Mouse (Mus musculus) limb, embryonic 12.5 days (tissue): ENCODE measurements around the gene Defb45. TPM values are rescaled to one million over a fixed set of nuclear protein-coding genes. Genes with fewer than 3 reads are reported as not detected.

Source experiments
- ATAC-seq: fragments of 200-750 bp; cut with Nextera tagmentation; 2 replicates; pipeline ENCODE4 v1.8.0; 2017; ENCODE audit warnings: low read depth, moderate TSS enrichment; ENCODE audit not compliant: insufficient number of reproducible peaks, insufficient read depth, low FRiP score, low TSS enrichment
- H3K27ac ChIP-seq: fragments of 300-500 bp; sonication (generic); 2 replicates; pipeline ENCODE4 v1.5.1; 2016; ENCODE audit warnings: mild to moderate bottlenecking, moderate library complexity
- H3K27me3 ChIP-seq: fragments of 300-500 bp; sonication (generic); 2 replicates; pipeline ENCODE4 v1.6.1; 2016; ENCODE audit warnings: mild to moderate bottlenecking, moderate library complexity
- H3K36me3 ChIP-seq: fragments of 300-500 bp; sonication (generic); 2 replicates; pipeline ENCODE4 v1.6.1; 2016; ENCODE audit warnings: mild to moderate bottlenecking, moderate library complexity
- H3K4me1 ChIP-seq: fragments of 300-500 bp; sonication (generic); replicated peaks from 2 replicates; pipeline ENCODE4 v1.6.1; 2016
- H3K4me2 ChIP-seq: fragments of 300-500 bp; sonication (generic); 2 replicates; pipeline ENCODE4 v1.6.1; 2016; ENCODE audit warnings: mild to moderate bottlenecking, moderate library complexity
- H3K4me3 ChIP-seq: fragments of 300-500 bp; sonication (generic); replicated peaks from 2 replicates; pipeline ENCODE4 v1.5.1; 2016; ENCODE audit warnings: mild to moderate bottlenecking
- H3K9ac ChIP-seq: fragments of 300-500 bp; sonication (generic); replicated peaks from 2 replicates; pipeline ENCODE4 v1.6.1; 2016; ENCODE audit warnings: mild to moderate bottlenecking, moderate library complexity
- H3K9me3 ChIP-seq: fragments of 300-500 bp; sonication (generic); 2 replicates; pipeline ENCODE4 v1.6.1; 2016; ENCODE audit warnings: mild to moderate bottlenecking, moderate library complexity
- WGBS: fragments of 180-500 bp; shearing (Covaris S2); methylation state at CpG from one replicate; pipeline ENCODE4 v1.1.7; 2016; 5-methylcytosine and 5-hydroxymethylcytosine counted together
- polyA plus RNA-seq: library from polyadenylated mRNA; unstranded; fragments of >200 nt; fragmentation: Nextera tagmentation; extraction: Ambion mirVana; gene quantifications from 2 replicates; pipeline ENCODE4 v1.2.1, GENCODE M21; 2016

The Defb45 gene
- not detected in 2 replicates for polyA plus RNA-seq

DNA sequence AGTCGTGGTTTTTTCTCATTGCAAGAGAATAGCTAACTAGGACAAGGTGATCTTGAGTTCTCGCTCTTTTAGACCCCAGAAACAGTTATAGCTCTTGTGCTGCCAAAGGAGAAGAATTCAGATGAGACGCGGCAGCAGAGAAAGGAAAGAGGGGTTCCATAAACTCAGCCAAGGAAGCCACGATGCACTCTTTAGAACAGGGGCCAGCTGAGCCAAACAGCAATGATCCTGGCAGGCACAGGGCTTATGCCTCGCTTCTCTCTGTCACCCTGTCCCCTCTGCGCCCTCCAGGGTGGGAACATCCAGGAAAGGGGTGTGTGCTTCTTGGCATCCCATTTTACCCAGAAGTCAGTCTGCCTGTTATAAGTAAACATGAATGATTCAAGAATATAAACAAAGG, at the start of gene Defb45:
TSS of gene Defb45 (minus strand) at position 101 of the 400 bp plus-strand sequence.
- WGBS, result 60% methylated on average over 7 of the region's 7 CpGs
- no peak for ATAC-seq

DNA sequence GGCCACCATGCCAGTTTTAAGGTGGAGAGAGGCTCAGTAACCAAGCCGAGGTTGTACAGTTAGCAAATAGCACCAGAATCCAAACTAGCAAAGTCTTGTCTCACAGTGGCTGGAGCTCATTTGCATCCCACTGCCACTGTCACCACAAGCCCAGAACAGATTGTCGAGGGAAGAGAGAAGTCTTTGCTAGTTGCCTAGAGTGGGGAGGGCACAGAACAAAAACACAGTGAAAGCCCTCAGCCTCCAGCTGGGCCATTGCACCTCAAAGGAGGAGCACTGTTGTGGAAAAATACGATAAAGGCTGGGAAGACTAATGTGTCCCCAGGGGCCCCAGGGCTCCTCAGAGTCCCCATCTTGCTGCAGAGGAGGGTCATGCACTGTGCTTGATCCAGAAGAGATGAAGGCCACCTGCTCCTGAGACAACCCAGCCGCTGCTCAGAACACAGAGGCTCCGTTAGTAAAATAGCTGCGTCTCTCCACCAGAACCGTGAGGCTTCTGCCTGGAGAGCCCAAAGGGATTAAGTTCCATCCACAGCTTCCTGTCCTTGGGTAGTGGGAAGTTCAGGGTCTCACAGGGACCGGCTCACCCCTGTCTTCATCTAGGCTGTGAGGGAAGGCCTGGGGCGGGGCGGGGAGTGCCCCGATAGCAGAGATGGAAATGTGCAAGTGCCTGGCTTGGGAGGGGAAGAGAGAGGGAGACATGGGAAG, 40.4 kb upstream of the Defb45 start:
- no peak overlapping the region for H3K9ac ChIP-seq
- no peaks in the 10 kb centered on the region for H3K9me3 ChIP-seq
- no peak for ATAC-seq
- H3K27ac ChIP-seq, result no peak overlapping the region
- H3K4me2 ChIP-seq, result no peak overlapping the region
- H3K36me3 ChIP-seq, result no peaks in the 10 kb centered on the region
- no peak overlapping the region for H3K4me3 ChIP-seq
- peaks cover 6% of the 10 kb centered on the region for H3K27me3 ChIP-seq
- 32% methylated on average over 11 of the region's 11 CpGs for WGBS
- no peaks in the 10 kb centered on the region for H3K4me1 ChIP-seq

More for the DNA sequence above, at the start of gene Defb45:
- H3K27ac ChIP-seq, result no peak within 1 kb of the TSS
- no peak within 1 kb of the TSS for H3K4me3 ChIP-seq
- H3K27me3 ChIP-seq, result no peaks in the 10 kb centered on the region
- no peaks in the 10 kb centered on the region for H3K4me1 ChIP-seq
- no peaks in the 10 kb centered on the region for H3K36me3 ChIP-seq
- no peaks in the 10 kb centered on the region for H3K9me3 ChIP-seq
- H3K9ac ChIP-seq, result no peak within 1 kb of the TSS
- no peak within 1 kb of the TSS for H3K4me2 ChIP-seq

DNA sequence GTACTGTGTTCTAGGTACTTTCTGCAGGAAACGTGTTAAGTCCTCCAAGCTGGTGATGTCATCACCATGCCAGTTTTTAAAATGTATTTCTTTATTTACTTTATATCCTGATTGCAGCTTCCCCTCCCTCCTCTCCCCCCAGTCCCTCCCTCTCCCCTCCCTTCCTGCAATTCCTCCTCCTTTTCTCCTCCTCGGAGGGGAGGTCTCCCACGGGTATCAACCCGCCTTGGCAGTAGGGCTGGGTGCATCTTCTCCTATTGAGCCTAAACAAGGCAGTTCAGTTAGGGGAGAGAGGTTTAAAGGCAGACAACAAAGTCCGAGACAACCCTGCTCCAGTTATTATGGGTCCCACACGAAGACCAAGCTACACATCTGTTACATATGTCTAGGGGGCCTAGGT, 39.7 kb upstream of the Defb45 start:
- Histone ChIP-seq H3K4me2 (no peak overlapping the region), H3K27me3 (peaks cover 10% of the 10 kb centered on the region), H3K36me3 (no peaks in the 10 kb centered on the region), H3K9me3 (no peaks in the 10 kb centered on the region), H3K9ac (no peak overlapping the region), H3K4me3 (no peak overlapping the region), H3K27ac (no peak overlapping the region), H3K4me1 (no peaks in the 10 kb centered on the region)
- 65% methylated on average over 6 of the region's 6 CpGs for WGBS
- no peak for ATAC-seq

DNA sequence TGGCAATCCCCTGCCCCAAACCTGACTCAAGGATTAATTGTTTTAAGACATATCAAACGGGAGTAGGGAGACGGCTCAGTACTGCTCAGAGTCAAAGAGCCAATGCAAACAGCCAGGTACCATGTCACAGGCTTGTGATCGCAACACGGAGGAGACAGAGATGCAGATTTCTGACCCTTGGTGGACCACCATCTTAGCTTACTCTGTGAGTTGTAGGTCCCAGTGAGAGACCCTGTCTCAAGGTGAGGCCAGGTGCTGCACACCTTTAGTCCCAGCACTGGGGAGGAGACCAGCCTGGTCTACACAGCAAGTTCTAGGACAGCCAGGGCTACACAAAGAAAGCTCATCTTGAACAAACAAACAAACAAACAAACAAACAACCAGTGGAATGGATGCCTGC, 38.2 kb upstream of the Defb45 start:
- no peak overlapping the region for H3K4me2 ChIP-seq
- WGBS, result 81% methylated on average over 4 of the region's 4 CpGs

DNA sequence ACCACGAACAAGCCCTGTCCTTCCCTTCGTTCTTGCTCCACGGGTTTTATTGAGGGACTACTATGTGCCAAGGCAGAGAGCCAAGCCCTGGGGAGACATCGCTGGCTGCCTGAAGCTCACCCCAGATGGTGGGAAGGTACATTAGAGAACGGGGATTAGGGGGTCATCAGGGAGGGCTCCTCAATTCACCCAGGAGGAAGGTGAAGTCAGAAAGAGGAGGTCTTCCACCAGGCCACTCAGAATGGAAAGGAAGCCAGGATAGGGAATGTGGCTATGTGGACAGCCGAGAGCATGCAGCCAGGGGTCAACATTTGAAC, 37.8 kb upstream of the Defb45 start:
- 0 out of 2 replicates have a peak, but pooled peaks have one; percentile 54 for ATAC-seq
- no peak overlapping the region for H3K27ac ChIP-seq

More for the DNA sequence above, 38.2 kb upstream of the Defb45 start:
- ATAC-seq, result no peak
- no peak overlapping the region for H3K4me3 ChIP-seq
- no peak overlapping the region for H3K27ac ChIP-seq
- H3K4me1 ChIP-seq, result peaks cover 6% of the 10 kb centered on the region; the same call in 1 of the 2 replicates
- no peaks in the 10 kb centered on the region for H3K36me3 ChIP-seq
- no peak overlapping the region for H3K9ac ChIP-seq
- no peaks in the 10 kb centered on the region for H3K9me3 ChIP-seq
- H3K27me3 ChIP-seq, result peaks cover 19% of the 10 kb centered on the region

DNA sequence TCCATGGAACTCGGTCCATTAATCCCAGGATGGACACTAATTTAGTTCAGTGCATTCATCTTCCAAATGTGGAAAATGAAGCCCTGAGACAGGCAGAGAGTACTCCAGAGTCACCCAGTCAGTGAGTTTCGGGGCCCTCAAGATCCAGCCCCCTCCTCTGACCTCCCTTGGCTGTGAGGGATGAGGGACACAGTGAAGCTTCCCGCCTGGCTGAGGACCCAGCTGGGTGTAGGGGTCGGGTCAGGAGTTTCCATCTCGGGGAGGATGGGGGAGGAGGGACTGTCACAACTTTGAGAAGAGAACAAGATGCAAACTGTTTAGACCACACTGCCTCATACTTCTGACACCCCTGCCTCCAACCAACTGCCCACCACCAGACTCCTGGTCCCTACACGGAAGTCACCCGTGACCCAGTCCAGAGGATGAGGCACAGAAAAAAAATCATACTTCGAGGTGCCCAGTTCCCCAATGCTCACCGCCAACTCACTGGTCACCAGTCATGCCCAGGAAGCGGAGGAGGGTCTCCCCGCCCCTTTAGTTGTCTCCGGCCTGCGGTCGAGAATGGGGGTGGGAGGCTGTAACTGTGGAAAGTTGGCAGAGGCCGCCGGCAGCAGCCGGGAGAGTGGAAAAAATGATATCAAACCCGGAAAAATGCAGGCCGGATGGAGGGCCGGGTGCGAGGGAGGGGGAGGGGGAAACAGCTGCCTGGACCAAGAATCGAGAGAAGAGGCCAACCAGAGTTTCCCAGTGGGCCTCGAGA, 37.2 kb upstream of the Defb45 start:
- Histone ChIP-seq H3K27ac (no peak overlapping the region), H3K36me3 (no peaks in the 10 kb centered on the region), H3K4me1 (peaks cover 11% of the 10 kb centered on the region; the same call in 1 of the 2 replicates), H3K4me3 (no peak overlapping the region), H3K9ac (0 out of 2 replicates have a peak overlapping the region, but pooled peaks have one; percentile 8), H3K9me3 (no peaks in the 10 kb centered on the region), H3K27me3 (peaks cover 23% of the 10 kb centered on the region), H3K4me2 (no peak overlapping the region)
- 73% methylated on average over 23 of the region's 23 CpGs for WGBS
- no peak for ATAC-seq

More for the DNA sequence above, 37.8 kb upstream of the Defb45 start:
- 0 out of 2 replicates have a peak overlapping the region, but pooled peaks have one; percentile 8 for H3K9ac ChIP-seq
- H3K4me2 ChIP-seq, result no peak overlapping the region
- H3K36me3 ChIP-seq, result no peaks in the 10 kb centered on the region
- H3K4me1 ChIP-seq, result peaks cover 11% of the 10 kb centered on the region; the same call in 1 of the 2 replicates
- H3K4me3 ChIP-seq, result no peak overlapping the region
- 85% methylated on average over 6 of the region's 6 CpGs for WGBS
- no peaks in the 10 kb centered on the region for H3K9me3 ChIP-seq
- peaks cover 23% of the 10 kb centered on the region for H3K27me3 ChIP-seq

DNA sequence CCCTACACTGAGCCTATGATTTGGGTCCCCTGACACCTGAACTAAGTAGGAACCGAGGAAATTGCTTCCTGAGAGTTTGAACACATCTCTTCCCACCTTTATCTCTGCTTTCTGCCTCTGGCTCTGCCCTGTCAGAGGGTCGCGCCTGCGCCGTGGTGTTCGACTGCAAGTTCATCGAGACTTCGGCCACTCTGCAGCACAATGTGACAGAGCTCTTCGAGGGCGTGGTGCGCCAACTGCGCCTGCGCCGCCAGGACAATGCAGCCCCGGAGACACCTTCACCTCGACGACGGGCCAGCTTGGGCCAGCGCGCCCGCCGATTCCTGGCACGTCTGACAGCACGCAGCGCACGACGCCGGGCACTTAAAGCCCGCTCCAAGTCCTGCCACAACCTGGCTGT, 35.1 kb upstream of the Defb45 start:
- ATAC-seq, result no peak
- no peak overlapping the region for H3K4me3 ChIP-seq
- WGBS, result 76% methylated on average over 29 of the region's 29 CpGs
- H3K36me3 ChIP-seq, result no peaks in the 10 kb centered on the region
- H3K9ac ChIP-seq, result no peak overlapping the region
- no peak overlapping the region for H3K4me2 ChIP-seq
- peaks cover 11% of the 10 kb centered on the region; the same call in 1 of the 2 replicates for H3K4me1 ChIP-seq
- no peaks in the 10 kb centered on the region for H3K9me3 ChIP-seq
- H3K27ac ChIP-seq, result no peak overlapping the region
- H3K27me3 ChIP-seq, result peaks cover 30% of the 10 kb centered on the region

DNA sequence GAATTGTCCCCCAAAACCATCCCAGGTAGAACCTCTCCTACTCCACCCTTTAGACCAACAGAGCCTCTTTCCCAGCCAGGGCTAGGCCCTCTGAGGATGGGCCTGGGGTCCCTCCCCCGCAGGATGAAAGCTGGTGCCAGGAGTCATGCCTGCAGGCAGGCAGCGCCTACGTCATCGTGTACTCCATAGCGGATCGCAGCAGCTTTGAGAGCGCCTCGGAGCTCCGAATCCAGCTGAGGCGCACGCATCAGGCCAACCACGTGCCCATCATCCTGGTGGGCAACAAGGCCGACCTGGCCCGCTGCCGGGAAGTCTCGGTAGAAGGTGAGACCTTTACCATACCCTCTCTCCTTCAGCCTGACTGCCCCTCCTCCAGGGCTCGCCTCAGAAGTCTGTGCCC, 34.1 kb upstream of the Defb45 start:
- Histone ChIP-seq H3K27me3 (peaks cover 37% of the 10 kb centered on the region), H3K9ac (no peak overlapping the region), H3K36me3 (no peaks in the 10 kb centered on the region), H3K4me2 (peak overlapping the region; percentile 31), H3K9me3 (no peaks in the 10 kb centered on the region), H3K4me3 (no peak overlapping the region), H3K4me1 (peaks cover 11% of the 10 kb centered on the region; the same call in 1 of the 2 replicates), H3K27ac (no peak overlapping the region)
- ATAC-seq, result no peak
- 38% methylated on average over 17 of the region's 17 CpGs for WGBS

DNA sequence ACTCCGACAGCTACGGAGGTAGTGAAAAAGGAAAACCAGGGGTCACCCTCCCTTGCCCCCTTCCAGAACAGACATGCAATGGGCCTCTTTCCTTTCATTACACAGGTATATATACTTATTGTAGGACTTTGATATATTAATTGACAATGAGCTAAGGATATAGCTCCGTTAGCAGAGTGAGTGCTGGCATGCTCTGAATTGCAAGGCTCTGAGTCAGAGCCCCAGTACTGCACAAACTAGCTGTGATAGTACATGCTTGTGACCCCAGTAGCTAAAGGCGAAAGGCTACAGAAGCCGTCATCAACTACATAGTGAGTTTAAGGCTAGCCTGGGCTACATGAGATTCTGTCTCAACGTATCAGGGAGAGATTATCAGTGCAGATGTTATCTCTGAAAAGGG, 30.7 kb upstream of the Defb45 start:
- H3K4me2 ChIP-seq, result no peak overlapping the region
- H3K4me3 ChIP-seq, result no peak overlapping the region
- no peaks in the 10 kb centered on the region for H3K9me3 ChIP-seq
- H3K4me1 ChIP-seq, result peaks cover 28% of the 10 kb centered on the region
- no peak overlapping the region for H3K27ac ChIP-seq
- H3K36me3 ChIP-seq, result no peaks in the 10 kb centered on the region
- no peak overlapping the region for H3K9ac ChIP-seq
- peaks cover 72% of the 10 kb centered on the region for H3K27me3 ChIP-seq
- no peak for ATAC-seq
- 89% methylated on average over 6 of the region's 6 CpGs for WGBS

DNA sequence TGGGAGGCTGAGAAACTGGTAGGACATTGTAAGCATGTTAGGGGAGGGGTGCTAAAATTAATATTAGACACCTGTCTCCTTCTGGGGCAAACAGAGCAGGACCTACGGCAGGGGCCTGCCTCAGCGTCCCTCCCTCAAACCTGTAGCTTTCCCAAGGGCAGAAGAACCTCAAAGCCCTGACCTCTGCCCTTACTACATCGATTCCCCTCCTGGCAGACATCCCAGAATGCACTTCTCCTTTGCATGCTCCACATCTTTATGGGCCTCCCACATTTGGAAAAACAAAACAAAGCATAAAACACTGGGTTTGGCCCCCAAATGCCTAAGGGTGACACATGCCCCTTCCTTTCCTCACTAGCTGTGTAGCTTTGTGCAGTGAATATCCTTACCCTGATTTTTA, 30.0 kb upstream of the Defb45 start:
- Histone ChIP-seq H3K4me1 (peaks cover 28% of the 10 kb centered on the region), H3K36me3 (no peaks in the 10 kb centered on the region), H3K4me3 (no peak overlapping the region), H3K27ac (no peak overlapping the region), H3K9ac (no peak overlapping the region), H3K27me3 (peaks cover 73% of the 10 kb centered on the region), H3K9me3 (no peaks in the 10 kb centered on the region), H3K4me2 (no peak overlapping the region)
- ATAC-seq, result no peak
- 60% methylated on average over 3 of the region's 3 CpGs for WGBS

DNA sequence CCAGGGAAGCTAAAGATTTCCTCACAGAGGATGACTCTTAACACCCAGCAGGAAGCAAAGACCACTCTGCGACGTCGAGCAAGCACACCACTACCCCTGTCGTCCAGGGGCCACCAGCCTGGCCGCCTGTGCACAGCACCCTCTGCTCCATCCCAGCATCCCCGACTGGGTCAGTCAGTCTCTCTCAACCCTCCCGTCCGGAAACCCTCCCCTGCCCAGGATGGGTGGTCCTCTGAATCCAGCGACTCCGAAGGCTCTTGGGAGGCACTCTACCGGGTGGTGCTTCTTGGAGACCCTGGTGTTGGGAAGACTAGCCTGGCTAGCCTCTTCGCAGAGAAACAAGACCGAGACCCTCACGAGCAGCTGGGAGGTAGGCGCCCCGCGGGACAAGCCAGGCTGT, 28.9 kb upstream of the Defb45 start:
- Histone ChIP-seq H3K9me3 (0 out of 2 replicates have a peak, but pooled peaks cover 4% of the 10 kb centered on the region), H3K36me3 (no peaks in the 10 kb centered on the region), H3K9ac (no peak overlapping the region), H3K4me2 (no peak overlapping the region), H3K4me1 (peaks cover 23% of the 10 kb centered on the region), H3K27me3 (peaks cover 65% of the 10 kb centered on the region), H3K27ac (no peak overlapping the region), H3K4me3 (no peak overlapping the region)
- whole genome bisulfite sequencing, result 45% methylated on average over 17 of the region's 17 CpGs
- no peak for ATAC-seq
